Mouse (Mus musculus) cerebellum, adult 2 months (tissue): Measurements from ENCODE around the gene Gtpbp2.

Experiments
- CTCF ChIP-seq: fragments of 200-500 bp; IDR thresholded peaks from 2 replicates; pipeline ENCODE4 v1.5.1; 2011; ENCODE audit warnings: low read depth, mild to moderate bottlenecking, control low read depth, low read length, moderate library complexity, borderline replicate concordance; ENCODE audit not compliant: insufficient read depth
- POLR2A ChIP-seq: fragments of 200-500 bp; IDR thresholded peaks from 2 replicates; pipeline ENCODE4 v1.6.1; 2011; ENCODE audit warnings: low read length, control low read depth, borderline replicate concordance; ENCODE audit not compliant: insufficient read depth

- TF ChIP-seq CTCF (no peak), POLR2A (no peak)
Observed at GRCm38 (mm10) chr17:46119641-46120040, 41.2 kb upstream of the Gtpbp2 start.
